Mouse (Mus musculus): Measurements from ENCODE around the gene Vstm5. TPM values are rescaled to one million over a fixed set of nuclear protein-coding genes. Genes with fewer than 3 reads are reported as not detected.

Vstm5 gene
- polyA plus RNA-seq, 1 experiment from 2014 or later, result 6.9 TPM

DNA sequence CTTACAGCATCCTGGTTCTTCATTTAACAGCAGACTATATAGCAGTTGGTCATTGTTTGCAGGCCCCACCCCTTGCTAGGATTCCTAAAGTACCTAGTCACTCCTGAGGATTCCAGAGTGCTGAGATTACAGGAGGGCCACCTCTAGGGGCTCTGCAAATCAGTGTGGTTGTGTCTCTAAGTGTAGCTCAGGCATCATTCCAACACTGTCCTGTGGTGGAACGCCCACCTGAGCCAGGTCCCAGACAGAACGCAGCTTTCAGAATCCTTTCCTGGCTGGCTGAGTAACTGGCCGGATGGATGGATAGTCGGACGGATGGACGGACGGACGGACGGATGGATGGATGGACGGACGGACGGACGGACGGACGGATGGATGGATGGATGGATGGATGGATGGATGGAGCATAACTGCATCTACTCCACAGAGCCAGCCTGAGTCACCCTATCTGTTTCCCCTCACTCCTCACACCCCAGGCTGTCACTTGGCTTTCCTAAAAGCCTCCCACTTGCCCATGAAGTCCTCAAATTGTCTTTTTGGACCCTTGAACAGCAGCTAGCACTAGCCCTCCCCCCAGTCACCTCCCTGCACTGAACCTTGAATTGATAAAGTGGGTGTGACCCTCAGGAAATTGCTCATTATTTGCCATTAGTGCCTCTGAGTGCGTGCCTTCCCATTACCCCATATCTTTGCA is 401 bp upstream of the Vstm5 start:
- ATAC-seq (replicated peaks; ENCODE audit: low FRiP score), result 0 out of 2 replicates have a peak, but pooled peaks have one; percentile 16
- Histone ChIP-seq H3K27ac (peak overlapping the region; percentile 57; the same call in 1 of the 2 replicates), H3K9ac (peak overlapping the region; percentile 54)

GRCm38 (mm10) chr9:15240006-15240405 is 1.2 kb downstream of the Vstm5 start:
- H3K4me2 ChIP-seq, result peak overlapping the region; percentile 87

More for the DNA sequence above, 401 bp upstream of the Vstm5 start:
- peaks cover 25% of the 10 kb centered on the region for H3K4me1 ChIP-seq
- H3K27me3 ChIP-seq, result 0 out of 2 replicates have a peak, but pooled peaks cover 7% of the 10 kb centered on the region
- peak overlapping the region; percentile 87 for H3K4me2 ChIP-seq
- peak overlapping the region; percentile 51 for H3K4me3 ChIP-seq (replicated peaks)
- H3K36me3 ChIP-seq, result no peaks in the 10 kb centered on the region
- 78% methylated on average over 16 of the region's 16 CpGs for WGBS
- H3K9me3 ChIP-seq (replicated peaks), result no peaks in the 10 kb centered on the region

DNA sequence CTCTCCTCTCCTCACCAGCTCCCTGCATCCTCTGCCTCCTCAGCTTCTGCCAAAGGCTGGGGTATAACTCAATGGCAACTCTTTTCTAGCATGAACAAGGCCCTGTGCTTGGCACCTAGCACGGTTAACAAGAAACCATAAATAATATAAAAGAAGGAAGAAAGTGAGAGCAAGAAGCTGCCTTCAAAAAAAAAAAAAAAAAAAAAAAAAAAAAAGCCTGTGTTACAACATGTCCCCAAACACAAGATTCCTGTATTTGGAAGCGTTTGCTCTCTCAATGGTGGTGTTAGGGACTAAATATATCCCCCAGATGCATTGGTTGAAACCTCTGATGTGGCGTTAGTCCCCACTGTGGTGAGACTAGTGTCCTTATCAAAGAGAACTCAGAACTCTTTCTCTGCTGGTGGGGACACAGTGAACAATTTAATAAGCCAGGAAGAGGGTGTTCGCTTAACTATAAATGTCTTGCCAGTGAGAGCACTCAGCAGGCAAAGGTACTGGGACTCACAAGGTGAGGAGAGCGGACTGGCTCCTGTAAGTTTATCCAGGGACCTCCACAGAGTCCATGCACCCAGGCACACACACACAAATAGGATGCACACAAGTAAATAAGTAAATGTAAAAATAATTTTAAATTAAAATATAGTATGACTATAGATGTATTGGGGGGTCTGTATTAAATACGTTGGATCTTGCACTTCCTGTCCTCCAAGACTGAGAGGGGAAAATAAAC is 2.2 kb downstream of the Vstm5 start:
- no peak overlapping the region for H3K27ac ChIP-seq

More at GRCm38 (mm10) chr9:15240006-15240405, 1.2 kb downstream of the Vstm5 start:
- no peak for ATAC-seq (replicated peaks; ENCODE audit: low FRiP score)
- Histone ChIP-seq H3K4me1 (peaks cover 25% of the 10 kb centered on the region), H3K9ac (no peak overlapping the region), H3K27me3 (0 out of 2 replicates have a peak, but pooled peaks cover 7% of the 10 kb centered on the region), H3K27ac (no peak overlapping the region), H3K9me3 (replicated peaks) (no peaks in the 10 kb centered on the region), H3K36me3 (no peaks in the 10 kb centered on the region), H3K4me3 (replicated peaks) (peak overlapping the region; percentile 51; the same call in 1 of the 2 replicates)
- WGBS, result 88% methylated on average over 6 of the region's 6 CpGs

DNA sequence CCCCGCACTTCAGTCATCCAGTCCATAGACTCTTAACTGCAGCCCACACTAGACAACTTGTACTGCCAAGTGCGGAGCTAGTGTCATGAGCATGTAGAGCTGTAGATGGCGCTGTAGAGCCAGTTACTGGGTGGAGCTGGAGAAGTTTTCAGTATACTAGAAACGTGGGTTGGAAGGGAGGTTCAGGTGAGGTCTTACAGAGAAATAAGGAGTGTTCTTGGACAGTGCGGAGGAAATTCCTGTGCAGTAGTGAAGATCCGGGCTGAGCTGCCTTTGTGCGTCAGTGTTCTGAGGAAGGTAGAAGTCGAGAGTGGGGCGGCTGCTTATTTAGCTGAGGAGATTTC is 2.7 kb downstream of the Vstm5 start:
- no peak overlapping the region for H3K9ac ChIP-seq
- no peaks in the 10 kb centered on the region for H3K9me3 ChIP-seq (replicated peaks)
- H3K4me1 ChIP-seq, result peaks cover 31% of the 10 kb centered on the region
- no peak for ATAC-seq (replicated peaks; ENCODE audit: low FRiP score)
- H3K4me3 ChIP-seq (replicated peaks), result no peak overlapping the region
- H3K27ac ChIP-seq, result no peak overlapping the region
- H3K36me3 ChIP-seq, result no peaks in the 10 kb centered on the region
- WGBS, result 43% methylated on average over 9 of the region's 9 CpGs
- H3K4me2 ChIP-seq, result peak overlapping the region; percentile 31; the same call in 1 of the 2 replicates
- H3K27me3 ChIP-seq, result 0 out of 2 replicates have a peak, but pooled peaks cover 7% of the 10 kb centered on the region

More for the DNA sequence above, 2.2 kb downstream of the Vstm5 start:
- Histone ChIP-seq H3K9ac (no peak overlapping the region), H3K36me3 (no peaks in the 10 kb centered on the region), H3K9me3 (replicated peaks) (no peaks in the 10 kb centered on the region), H3K27me3 (0 out of 2 replicates have a peak, but pooled peaks cover 7% of the 10 kb centered on the region), H3K4me1 (peaks cover 31% of the 10 kb centered on the region), H3K4me2 (no peak overlapping the region), H3K4me3 (replicated peaks) (no peak overlapping the region)
- 71% methylated on average over 6 of the region's 6 CpGs for WGBS
- no peak for ATAC-seq (replicated peaks; ENCODE audit: low FRiP score)

GRCm38 (mm10) chr9:15242130-15242529 is 3.3 kb downstream of the Vstm5 start:
- Histone ChIP-seq H3K27ac (no peak overlapping the region), H3K36me3 (no peaks in the 10 kb centered on the region), H3K9me3 (replicated peaks) (no peaks in the 10 kb centered on the region), H3K27me3 (0 out of 2 replicates have a peak, but pooled peaks cover 7% of the 10 kb centered on the region), H3K4me1 (peaks cover 30% of the 10 kb centered on the region), H3K4me2 (no peak overlapping the region), H3K4me3 (replicated peaks) (no peak overlapping the region), H3K9ac (no peak overlapping the region)
- no peak for ATAC-seq (replicated peaks; ENCODE audit: low FRiP score)
- 91% methylated on average over 1 of the region's 1 CpGs for WGBS

- no peak overlapping the region for H3K4me2 ChIP-seq
- WGBS, result 47% methylated on average over 14 of the region's 14 CpGs
Observed at GRCm38 (mm10) chr9:15245319-15246075, 6.7 kb downstream of the Vstm5 start.

DNA sequence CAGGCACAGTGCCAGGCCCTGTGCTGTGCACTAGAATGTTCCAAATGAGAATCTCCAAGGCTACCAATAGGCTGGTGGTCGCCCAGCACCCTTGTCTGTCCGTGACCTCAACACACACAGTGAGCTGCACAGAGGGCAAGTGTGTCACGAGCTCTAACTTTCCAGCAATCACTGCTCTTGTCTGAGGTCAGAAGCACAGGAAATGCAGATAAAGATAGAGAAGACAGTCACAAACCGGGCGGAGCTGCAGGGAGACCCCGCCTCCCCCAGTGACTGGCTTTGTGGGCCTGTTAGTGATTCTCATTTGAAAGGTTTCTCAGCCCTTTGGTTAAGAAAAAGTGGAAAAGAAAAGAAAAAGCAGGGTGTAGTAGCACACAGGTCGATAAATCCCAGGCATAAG is 11.5 kb downstream of the Vstm5 start:
- no peak for ATAC-seq (replicated peaks; ENCODE audit: low FRiP score)
- Histone ChIP-seq H3K4me2 (no peak overlapping the region), H3K4me1 (peaks cover 2% of the 10 kb centered on the region; the same call in 1 of the 2 replicates), H3K27me3 (no peaks in the 10 kb centered on the region), H3K36me3 (no peaks in the 10 kb centered on the region), H3K27ac (no peak overlapping the region), H3K4me3 (replicated peaks) (no peak overlapping the region), H3K9ac (no peak overlapping the region), H3K9me3 (replicated peaks) (no peaks in the 10 kb centered on the region)
- 74% methylated on average over 7 of the region's 7 CpGs for WGBS

More at GRCm38 (mm10) chr9:15245319-15246075, 6.7 kb downstream of the Vstm5 start:
- no peaks in the 10 kb centered on the region for H3K36me3 ChIP-seq
- no peaks in the 10 kb centered on the region for H3K9me3 ChIP-seq (replicated peaks)
- H3K4me3 ChIP-seq (replicated peaks), result no peak overlapping the region
- H3K4me1 ChIP-seq, result peaks cover 6% of the 10 kb centered on the region; the same call in 1 of the 2 replicates
- 0 out of 2 replicates have a peak, but pooled peaks cover 2% of the 10 kb centered on the region for H3K27me3 ChIP-seq
- H3K9ac ChIP-seq, result no peak overlapping the region
- ATAC-seq (replicated peaks; ENCODE audit: low FRiP score), result peak; percentile 41; the same call in 1 of the 2 replicates
- H3K27ac ChIP-seq, result 0 out of 2 replicates have a peak overlapping the region, but pooled peaks have one; percentile 7

- no peak overlapping the region for H3K4me3 ChIP-seq (replicated peaks)
- peak; percentile 76 for ATAC-seq (replicated peaks; ENCODE audit: low FRiP score)
- H3K27ac ChIP-seq, result peak overlapping the region; percentile 79
- 74% methylated on average over 7 of the region's 7 CpGs for WGBS
- H3K4me1 ChIP-seq, result no peaks in the 10 kb centered on the region
- H3K9ac ChIP-seq, result no peak overlapping the region
- no peaks in the 10 kb centered on the region for H3K9me3 ChIP-seq (replicated peaks)
- H3K36me3 ChIP-seq, result no peaks in the 10 kb centered on the region
- no peaks in the 10 kb centered on the region for H3K27me3 ChIP-seq
- H3K4me2 ChIP-seq, result no peak overlapping the region
Observed at GRCm38 (mm10) chr9:15252196-15252595, 13.4 kb downstream of the Vstm5 start.

DNA sequence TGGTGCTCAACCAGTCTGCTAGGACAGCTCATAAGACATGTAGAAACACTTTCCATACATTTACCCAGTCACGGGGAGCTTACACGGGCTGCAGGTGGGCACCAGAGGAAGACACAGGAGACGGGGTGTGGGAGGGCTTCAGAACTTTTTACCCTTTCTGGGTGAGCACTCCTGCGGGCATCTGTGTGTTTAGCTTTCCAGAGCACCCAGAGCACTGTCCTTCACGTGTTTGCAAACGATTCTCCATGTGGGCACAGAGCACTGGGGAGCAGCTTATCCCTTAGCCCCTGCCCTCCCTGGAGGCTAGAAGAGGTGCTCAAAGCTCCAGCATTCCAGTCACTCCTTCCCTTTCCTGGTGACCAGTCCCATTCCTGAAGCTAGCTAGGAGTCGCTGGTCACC is 15.7 kb downstream of the Vstm5 start:
- H3K4me3 ChIP-seq (replicated peaks), result no peak overlapping the region
- no peaks in the 10 kb centered on the region for H3K9me3 ChIP-seq (replicated peaks)
- no peak overlapping the region for H3K27ac ChIP-seq
- no peaks in the 10 kb centered on the region for H3K27me3 ChIP-seq
- no peaks in the 10 kb centered on the region; the same call in 1 of the 2 replicates for H3K36me3 ChIP-seq
- 79% methylated on average over 7 of the region's 7 CpGs for WGBS
- no peak for ATAC-seq (replicated peaks; ENCODE audit: low FRiP score)
- no peaks in the 10 kb centered on the region for H3K4me1 ChIP-seq
- H3K9ac ChIP-seq, result no peak overlapping the region
- no peak overlapping the region for H3K4me2 ChIP-seq

- H3K9me3 ChIP-seq (replicated peaks), result no peaks in the 10 kb centered on the region
- no peak overlapping the region for H3K4me3 ChIP-seq (replicated peaks)
- WGBS, result 73% methylated on average over 3 of the region's 3 CpGs
- ATAC-seq (replicated peaks; ENCODE audit: low FRiP score), result peak; percentile 60; the same call in 1 of the 2 replicates
- peaks cover 11% of the 10 kb centered on the region for H3K36me3 ChIP-seq
- H3K9ac ChIP-seq, result no peak overlapping the region
- no peak overlapping the region for H3K27ac ChIP-seq
- H3K27me3 ChIP-seq, result no peaks in the 10 kb centered on the region
- H3K4me1 ChIP-seq, result no peaks in the 10 kb centered on the region
- no peak overlapping the region for H3K4me2 ChIP-seq
Observed at GRCm38 (mm10) chr9:15256214-15256613, 17.4 kb downstream of the Vstm5 start.

- H3K36me3 ChIP-seq, result peaks cover 68% of the 10 kb centered on the region
- no peak overlapping the region for H3K9ac ChIP-seq
- ATAC-seq (replicated peaks; ENCODE audit: low FRiP score), result no peak
- no peaks in the 10 kb centered on the region for H3K27me3 ChIP-seq
- no peaks in the 10 kb centered on the region for H3K9me3 ChIP-seq (replicated peaks)
- H3K4me2 ChIP-seq, result no peak overlapping the region
- no peak overlapping the region for H3K27ac ChIP-seq
- WGBS, result 93% methylated on average over 8 of the region's 8 CpGs
- H3K4me3 ChIP-seq (replicated peaks), result no peak overlapping the region
- H3K4me1 ChIP-seq, result no peaks in the 10 kb centered on the region
Observed at GRCm38 (mm10) chr9:15261980-15262379, 23.1 kb downstream of the Vstm5 start.
